Comparison of ENCODE assay signal across 8 mouse cellular contexts in the genomic region with DNA sequence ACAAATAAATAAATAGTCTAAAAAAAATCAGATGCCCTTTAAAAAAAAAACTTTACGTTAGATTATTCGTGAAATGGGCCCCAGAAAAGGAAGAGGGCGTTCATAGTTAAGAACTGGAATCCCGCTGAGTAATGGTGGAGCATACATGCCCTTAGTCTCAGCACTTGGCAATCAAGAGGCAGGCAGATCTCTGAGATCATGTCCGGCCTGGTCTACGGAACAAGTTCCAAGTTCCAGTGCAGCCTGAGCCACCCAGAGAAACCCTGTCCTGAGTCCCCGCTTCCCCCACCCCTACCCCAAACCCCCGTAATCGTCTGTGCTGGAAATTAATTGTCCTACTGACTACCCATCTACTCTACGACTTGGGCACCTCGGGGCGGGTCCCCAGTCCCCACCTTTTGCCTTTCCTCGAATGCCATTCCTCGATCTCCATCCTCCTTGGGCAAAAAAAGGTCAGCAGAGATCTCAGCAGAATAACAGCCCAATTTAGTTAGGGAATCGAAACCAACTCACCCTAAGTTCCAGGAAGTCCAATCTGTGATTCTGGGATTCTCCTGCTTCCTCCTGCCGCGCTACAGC. TPM values are rescaled to one million over a fixed set of nuclear protein-coding genes. Genes with fewer than 3 reads are reported as not detected.
DNase-seq lines count a peak whose midpoint lies in the region; ATAC-seq and TF ChIP-seq lines count a peak whose summit lies in the region.

No protein-coding gene starts in this region.

- H3K36me3 ChIP-seq in CH12.LX (replicated peaks in 1 of 2; ENCODE audit: control insufficient read depth in 1 of 2, insufficient read depth in 1 of 2, low read length in 1 of 2): peaks cover 0 to 4% of the 10 kb centered on the region in 2 experiments
- no peaks in the 10 kb centered on the region for H3K36me3 ChIP-seq in heart, embryonic 11.5 days (ENCODE audit: control insufficient read depth, insufficient read depth, low read length)
- H3K36me3 ChIP-seq in limb, embryonic 11.5 days (ENCODE audit: control insufficient read depth, insufficient read depth, low read length): no peaks in the 10 kb centered on the region
- H3K36me3 ChIP-seq in midbrain, embryonic 14.5 days (ENCODE audit: control insufficient read depth, insufficient read depth, low read length): no peaks in the 10 kb centered on the region

- H3K79me2 ChIP-seq in CH12.LX (replicated peaks; ENCODE audit: control insufficient read depth, extremely low read depth, insufficient read depth, poor library complexity, severe bottlenecking): no peaks in the 10 kb centered on the region; the same call in 1 of the 2 replicates

- TF ChIP-seq EP300 in CH12.LX (IDR thresholded peaks at IDR 0.05; ENCODE audit: low read length): no peak

- peaks cover 38% of the 10 kb centered on the region for H3K27me3 ChIP-seq in CH12.LX (replicated peaks)
- H3K27me3 ChIP-seq in heart, embryonic 11.5 days (ENCODE audit: control insufficient read depth, insufficient read depth, low read length): peaks cover 4% of the 10 kb centered on the region; the same call in 1 of the 2 replicates
- H3K27me3 ChIP-seq in limb, embryonic 11.5 days (ENCODE audit: control insufficient read depth, insufficient read depth, low read length): peaks cover 18% of the 10 kb centered on the region
- H3K27me3 ChIP-seq in midbrain, embryonic 14.5 days (ENCODE audit: control insufficient read depth, insufficient read depth, low read length): 0 out of 2 replicates have a peak, but pooled peaks cover 9% of the 10 kb centered on the region

- H3K27ac ChIP-seq in CH12.LX (ENCODE audit: insufficient read depth, low read depth): peak overlapping the region; percentile 13; the same call in 1 of the 2 replicates
- no peak overlapping the region for H3K27ac ChIP-seq in heart, embryonic 11.5 days (ENCODE audit: low read depth, low read length)
- H3K27ac ChIP-seq in limb, embryonic 11.5 days (replicated peaks; ENCODE audit: low read depth, low read length): no peak overlapping the region
- no peak overlapping the region for H3K27ac ChIP-seq in midbrain, embryonic 14.5 days (replicated peaks; ENCODE audit: low read depth, low read length)

- peak overlapping the region; percentile 36 to 69 (median 57) for H3K4me3 ChIP-seq in CH12.LX (replicated peaks in 1 of 3; ENCODE audit: low read depth in 2 of 3, low read length in 2 of 3, poor library complexity in 1 of 3)
- H3K4me3 ChIP-seq in heart, embryonic 11.5 days (ENCODE audit: low read depth, low read length): peak overlapping the region; percentile 55
- H3K4me3 ChIP-seq in limb, embryonic 11.5 days (ENCODE audit: low read depth, low read length): peak overlapping the region; percentile 28
- H3K4me3 ChIP-seq in midbrain, embryonic 14.5 days (replicated peaks; ENCODE audit: low read depth, low read length): peak overlapping the region; percentile 31

- TF ChIP-seq RAD21 in CH12.LX (IDR thresholded peaks at IDR 0.05; ENCODE audit: low read depth, low read length): no peak

- peak overlapping the region; percentile 76 for H3K9ac ChIP-seq in CH12.LX (ENCODE audit: insufficient read depth, low read depth)
- no peak overlapping the region; the same call in 1 of the 2 replicates for H3K9ac ChIP-seq in heart, embryonic 11.5 days (ENCODE audit: low read depth, low read length)
- no peak overlapping the region for H3K9ac ChIP-seq in limb, embryonic 11.5 days (ENCODE audit: low read length)
- H3K9ac ChIP-seq in midbrain, embryonic 14.5 days (replicated peaks; ENCODE audit: low read length): no peak overlapping the region; the same call in 1 of the 2 replicates

- dilution Hi-C loops in CH12.LX (cut with MboI; ENCODE audit: extremely low pct_ligation_motif_present, extremely low pct_unique_long_range_greater_than_20kb, low sequenced_read_pairs): no loop called here

- TF ChIP-seq CTCF in CH12.LX (conservative IDR thresholded peaks at IDR 0.05 in 1 of 2, IDR thresholded peaks at IDR 0.05 in 1 of 2; ENCODE audit: low read depth in 2 of 2, low read length in 2 of 2): no peak

- WGBS in heart, embryonic 11.5 days (ENCODE audit: insufficient replicate concordance): 24% methylated on average over 17 of the region's 17 CpGs
- WGBS in limb, embryonic 11.5 days: 28% methylated on average over 17 of the region's 17 CpGs
- 34% methylated on average over 17 of the region's 17 CpGs for WGBS in midbrain, embryonic 14.5 days

- peak overlapping the region; percentile 76 for H3K4me2 ChIP-seq in CH12.LX (ENCODE audit: insufficient read depth, low read depth, poor library complexity, severe bottlenecking)
- peak overlapping the region; percentile 89 for H3K4me2 ChIP-seq in heart, embryonic 11.5 days
- H3K4me2 ChIP-seq in limb, embryonic 11.5 days (ENCODE audit: low read depth, severe bottlenecking): peak overlapping the region; percentile 54
- H3K4me2 ChIP-seq in midbrain, embryonic 14.5 days (ENCODE audit: low read length): peak overlapping the region; percentile 59

- peaks cover 0 to 11% of the 10 kb centered on the region in 2 experiments; a peak in 2 of 4 replicates for H3K4me1 ChIP-seq in CH12.LX (ENCODE audit: control insufficient read depth in 1 of 2, insufficient read depth in 2 of 2)
- H3K4me1 ChIP-seq in heart, embryonic 11.5 days (ENCODE audit: control insufficient read depth, insufficient read depth, low read length): no peaks in the 10 kb centered on the region
- 0 out of 2 replicates have a peak, but pooled peaks cover 3% of the 10 kb centered on the region for H3K4me1 ChIP-seq in limb, embryonic 11.5 days (ENCODE audit: control insufficient read depth, insufficient read depth, low read length)
- H3K4me1 ChIP-seq in midbrain, embryonic 14.5 days (ENCODE audit: control insufficient read depth, insufficient read depth, low read length): peaks cover 5% of the 10 kb centered on the region; the same call in 1 of the 2 replicates

- no peak for DNase-seq in CH12.LX (ENCODE audit: extremely low read depth)
- DNase-seq in WW6 (ENCODE audit: low read depth, low spot score): peak; percentile 16
- no peak for DNase-seq in limb, embryonic 11.5 days (ENCODE audit: low spot score)
- peak; percentile 2 for DNase-seq in midbrain, embryonic 14.5 days
- DNase-seq in cerebellum, postnatal 36 days: no peak
- DNase-seq in right cerebral cortex, postnatal 4 days: no peak

- no peak for TF ChIP-seq POLR2A in CH12.LX (IDR thresholded peaks at IDR 0.05; ENCODE audit: low read depth, low read length)

- in situ Hi-C loops in CH12.LX (cut with MboI; ENCODE audit: low pct_ligation_motif_present, low pct_unique_long_range_greater_than_20kb, low sequenced_read_pairs): no loop called here

- ATAC-seq in heart, embryonic 11.5 days (replicated peaks; ENCODE audit: insufficient number of reproducible peaks, low FRiP score, low TSS enrichment): no peak
- no peak for ATAC-seq in limb, embryonic 11.5 days (ENCODE audit: insufficient number of reproducible peaks, low FRiP score, low TSS enrichment, low read depth)
- no peak for ATAC-seq in midbrain, embryonic 14.5 days (ENCODE audit: low FRiP score, low TSS enrichment)
- ATAC-seq in frontal cortex, adult (ENCODE audit: low TSS enrichment): no peak

- H3K9me3 ChIP-seq in CH12.LX (replicated peaks; ENCODE audit: low read length): no peaks in the 10 kb centered on the region
- H3K9me3 ChIP-seq in heart, embryonic 11.5 days (replicated peaks; ENCODE audit: control insufficient read depth, low read length): no peaks in the 10 kb centered on the region
- no peaks in the 10 kb centered on the region for H3K9me3 ChIP-seq in limb, embryonic 11.5 days (ENCODE audit: control insufficient read depth, low read length)
- H3K9me3 ChIP-seq in midbrain, embryonic 14.5 days (ENCODE audit: control insufficient read depth, low read length): no peaks in the 10 kb centered on the region

TF ChIP-seq in CH12.LX, 34 proteins besides CTCF, POLR2A, EP300 and RAD21:
- TF ChIP-seq BHLHE40 (IDR thresholded peaks at IDR 0.05; ENCODE audit: low read depth, low read length): no peak
- TF ChIP-seq SIN3A (IDR thresholded peaks at IDR 0.05; ENCODE audit: low read length): 0 out of 2 replicates have a peak, but pooled peaks have one; percentile 10
- 0 out of 2 replicates have a peak, but pooled peaks have one; percentile 3 for TF ChIP-seq TCF12 (IDR thresholded peaks at IDR 0.05; ENCODE audit: low read depth, low read length)
- TF ChIP-seq KAT2A (IDR thresholded peaks at IDR 0.05; ENCODE audit: insufficient replicate concordance, low read length): no peak
- 0 out of 2 replicates have a peak, but pooled peaks have one; percentile 69 for TF ChIP-seq UBTF (IDR thresholded peaks at IDR 0.05; ENCODE audit: low read depth, low read length)
- no peak for TF ChIP-seq MXI1 (IDR thresholded peaks at IDR 0.05; ENCODE audit: low read depth, low read length)
- 0 out of 2 replicates have a peak, but pooled peaks have one; percentile 42 for TF ChIP-seq CHD1 (IDR thresholded peaks at IDR 0.05; ENCODE audit: low read depth, low read length)
TF ChIP-seq in CH12.LX: peak in this region for 4.

RNA-seq across cellular contexts. Expression of a gene that starts 0.6 kb away (rescaled TPM):
- 7.9 and 9.2 TPM in 2 replicates for total RNA-seq in CH12.LX (2012; rRNA removed)
- total RNA-seq in CH12.LX (2014; rRNA removed): 0.42 and 0.72 TPM in 2 replicates
- polyA plus RNA-seq in CH12.LX (2012; ENCODE audit: insufficient read length, low read depth): 1.4 and 1.5 TPM in 2 replicates
- polyA plus RNA-seq in heart, embryonic 11.5 days (2014; fragmentation: Nextera tagmentation; extraction: Ambion mirVana): 1.7 and 2.6 TPM in 2 replicates
- polyA plus RNA-seq in limb, embryonic 11.5 days (2014; fragmentation: Nextera tagmentation; extraction: Ambion mirVana): 0.20 and 0.44 TPM in 2 replicates
- 0.78 TPM in 1 of 2 replicates, not detected in the other for polyA plus RNA-seq in midbrain, embryonic 14.5 days (2014; fragmentation: Nextera tagmentation; extraction: Ambion mirVana)

RNA-seq across cellular contexts. Expression of a gene that starts 37.4 kb away (rescaled TPM):
- 53.1 and 63.2 TPM in 2 replicates for total RNA-seq in CH12.LX (2012; rRNA removed)
- 63.6 and 68.3 TPM in 2 replicates for total RNA-seq in CH12.LX (2014; rRNA removed)
- polyA plus RNA-seq in CH12.LX (2012; ENCODE audit: insufficient read length, low read depth): 56.7 and 64.5 TPM in 2 replicates
- 43.8 and 46.6 TPM in 2 replicates for polyA plus RNA-seq in heart, embryonic 11.5 days (2014; fragmentation: Nextera tagmentation; extraction: Ambion mirVana)
- polyA plus RNA-seq in limb, embryonic 11.5 days (2014; fragmentation: Nextera tagmentation; extraction: Ambion mirVana): 95.9 and 100 TPM in 2 replicates
- 15.0 and 30.9 TPM in 2 replicates for polyA plus RNA-seq in midbrain, embryonic 14.5 days (2014; fragmentation: Nextera tagmentation; extraction: Ambion mirVana)

RNA-seq across cellular contexts. Expression of a gene that starts 56.2 kb away (rescaled TPM):
- total RNA-seq in CH12.LX (2012; rRNA removed) (0.04 and 0.08 TPM in 2 replicates), CH12.LX (2014; rRNA removed) (not detected in 2 replicates)
- not detected in 2 replicates for polyA plus RNA-seq in CH12.LX (2012; ENCODE audit: insufficient read length, low read depth)
- polyA plus RNA-seq in heart, embryonic 11.5 days (2014; fragmentation: Nextera tagmentation; extraction: Ambion mirVana): 0.07 TPM in 1 of 2 replicates, not detected in the other
- polyA plus RNA-seq in limb, embryonic 11.5 days (2014; fragmentation: Nextera tagmentation; extraction: Ambion mirVana): not detected in 2 replicates
- 0.24 and 0.39 TPM in 2 replicates for polyA plus RNA-seq in midbrain, embryonic 14.5 days (2014; fragmentation: Nextera tagmentation; extraction: Ambion mirVana)

Comparison
In these comparisons a context has a peak if more than half of its experiments do, and no peak if none do; other contexts are left out.
1. DNase-seq: peak in WW6 (single experiment) and midbrain, embryonic 14.5 days (single experiment); none in CH12.LX (single experiment), limb, embryonic 11.5 days (single experiment), cerebellum, postnatal 36 days (0 of 2) and right cerebral cortex, postnatal 4 days (single experiment).
2. Peak in every context shown above with its lines, with median percentiles within 50 percentile points of each other: H3K4me2 ChIP-seq and H3K4me3 ChIP-seq.